Mouse (Mus musculus): Measurements from ENCODE around the gene Fut1.

DNA sequence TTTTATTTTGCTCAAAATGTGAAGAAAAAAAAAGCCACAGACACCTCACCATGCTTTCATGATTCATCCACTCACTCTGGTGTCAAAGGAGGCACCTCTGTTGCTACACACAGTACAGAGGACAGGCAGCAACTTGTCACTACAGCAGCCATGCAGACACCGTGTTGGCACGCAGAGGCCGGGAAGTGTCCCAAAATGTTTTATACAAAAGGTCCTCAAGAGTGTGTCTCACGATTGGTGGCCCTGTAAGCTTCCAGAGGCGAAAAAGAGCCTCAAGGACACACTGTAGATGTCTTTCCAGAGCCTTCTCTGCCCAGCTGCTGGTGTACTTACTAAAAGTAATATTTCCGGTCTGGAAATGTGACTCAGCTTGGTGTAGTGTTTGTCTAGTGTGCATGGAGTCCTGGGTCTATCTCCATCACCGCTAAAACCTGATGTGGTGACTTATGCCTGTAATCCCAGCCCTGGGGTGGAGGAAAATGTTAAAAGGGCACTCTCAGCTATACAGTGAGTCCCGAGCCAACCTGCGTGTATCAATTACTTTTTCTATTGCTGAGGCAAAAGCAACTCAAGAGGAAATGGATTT, 11.3 kb upstream of the Fut1 start:
- no peak for TF ChIP-seq POLR2A (IDR thresholded peaks at IDR 0.05; ENCODE audit: control insufficient read depth, low read depth, low read length)
- no peak for TF ChIP-seq CTCF (IDR thresholded peaks at IDR 0.05; ENCODE audit: control insufficient read depth, insufficient read depth, insufficient replicate concordance, low read depth, low read length)

Measured in testis, adult 2 months (tissue).